Mouse (Mus musculus) limb, embryonic 12.5 days (tissue): Measurements from ENCODE around the gene Oit1. TPM values are rescaled to one million over a fixed set of nuclear protein-coding genes. Genes with fewer than 3 reads are reported as not detected.

ENCODE experiments used
- polyA plus RNA-seq: library from polyadenylated mRNA; unstranded; fragments of >200 nt; fragmentation: Nextera tagmentation; extraction: Ambion mirVana; gene quantifications from 2 replicates; pipeline ENCODE4 v1.2.1, GENCODE M21; 2016

Oit1 gene
- polyA plus RNA-seq, 1 experiment from 2014 or later, result not detected

Other genes starting within 250 kb of the Oit1 start
- gene Pdhb, start 205.7 kb downstream of the Oit1 start, polyA plus RNA-seq, result 200 TPM in 2 replicates
- gene Kctd6, start 164.6 kb downstream of the Oit1 start, polyA plus RNA-seq, result 16.1 and 21.7 TPM in 2 replicates
- not detected in 2 replicates for gene Acox2, start 119.4 kb downstream of the Oit1 start, polyA plus RNA-seq
- gene Fam107a, start 60.7 kb downstream of the Oit1 start, polyA plus RNA-seq, result 0.23 and 0.35 TPM in 2 replicates